Mouse (Mus musculus) heart, postnatal 10 days (tissue): ENCODE results near the gene 1700001C19Rik. TPM values are rescaled to one million over a fixed set of nuclear protein-coding genes. Genes with fewer than 3 reads are reported as not detected.

Experiments
- DNase-seq, 2 experiments: peaks; one replicate each; pipeline ENCODE4 v3.0.0; 2021
- intact Hi-C: fragments of 180-260 bp; cut with DNase I; formaldehyde crosslinking; loops from one replicate; pipeline ENCODE4 v1.15.1; 2025
- total RNA-seq, 2 experiments: library from RNA; stranded (reverse); gene quantifications; 2 replicates each; pipeline ENCODE4 v1.2.3; 2021

1700001C19Rik gene
- total RNA-seq, 2 experiments from 2014 or later: not detected

DNA sequence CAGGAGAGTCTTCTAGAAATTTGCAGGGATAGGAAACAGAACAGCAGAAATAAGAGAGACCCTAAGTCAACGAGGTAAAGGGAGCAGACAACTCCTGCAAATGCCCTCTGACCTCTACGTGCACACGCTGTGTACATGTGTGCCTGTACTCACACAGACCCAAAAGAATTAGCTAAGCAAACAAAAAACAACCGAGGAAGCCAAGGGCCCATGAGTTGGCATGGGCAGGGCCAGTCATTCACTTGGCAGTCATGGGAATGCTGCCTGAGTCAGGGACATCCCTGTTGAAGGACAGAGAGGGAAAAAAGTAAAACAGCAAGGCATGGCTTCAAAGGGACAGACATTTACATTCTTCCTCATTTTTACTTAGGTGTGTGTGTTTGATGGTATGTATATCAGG is 53.9 kb downstream of the 1700001C19Rik start:
- intact Hi-C loops: no loop called here
- DNase-seq: no peak

DNA sequence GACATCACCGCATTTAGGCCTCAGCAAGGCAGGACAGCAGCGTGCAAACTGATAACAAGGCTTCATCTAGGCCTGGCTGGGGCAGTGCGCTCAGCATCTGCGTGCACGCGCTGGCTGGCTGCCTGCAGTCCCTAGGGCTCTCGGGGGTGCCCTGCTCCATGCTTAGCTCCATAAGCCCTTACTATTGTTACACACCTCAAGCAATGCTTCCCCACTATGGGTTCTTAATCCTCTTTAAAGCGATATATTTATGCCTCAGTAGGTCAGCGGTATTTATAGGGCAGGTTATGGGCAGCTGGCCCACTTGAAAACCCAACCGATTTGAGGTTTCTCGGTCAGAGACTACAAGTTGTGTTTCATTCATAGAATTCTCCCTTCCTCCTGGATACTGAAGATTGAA is 55.3 kb downstream of the 1700001C19Rik start:
- no peak for DNase-seq
- intact Hi-C loops: no loop called here

DNA sequence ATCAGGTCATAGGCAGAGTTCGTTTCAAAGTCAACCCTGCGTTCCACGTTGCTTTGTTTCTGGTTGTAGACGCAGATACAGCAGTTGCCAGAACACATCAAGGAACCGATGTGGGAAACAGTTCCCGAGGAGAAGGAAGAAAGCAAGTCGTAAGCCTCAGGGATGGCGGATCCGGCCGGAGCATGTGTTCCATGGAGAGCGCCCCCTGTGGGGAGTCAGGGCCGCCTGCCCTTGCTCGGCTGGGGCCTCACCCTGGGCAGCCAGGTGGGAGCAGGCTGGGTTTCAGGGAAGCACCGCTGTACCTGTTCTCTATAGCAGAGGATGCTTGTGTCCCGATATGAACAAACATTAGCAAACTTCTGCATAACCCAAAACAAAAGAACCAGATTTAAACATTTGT is 59.0 kb downstream of the 1700001C19Rik start:
- intact Hi-C loops: no loop called here
- no peak for DNase-seq

DNA sequence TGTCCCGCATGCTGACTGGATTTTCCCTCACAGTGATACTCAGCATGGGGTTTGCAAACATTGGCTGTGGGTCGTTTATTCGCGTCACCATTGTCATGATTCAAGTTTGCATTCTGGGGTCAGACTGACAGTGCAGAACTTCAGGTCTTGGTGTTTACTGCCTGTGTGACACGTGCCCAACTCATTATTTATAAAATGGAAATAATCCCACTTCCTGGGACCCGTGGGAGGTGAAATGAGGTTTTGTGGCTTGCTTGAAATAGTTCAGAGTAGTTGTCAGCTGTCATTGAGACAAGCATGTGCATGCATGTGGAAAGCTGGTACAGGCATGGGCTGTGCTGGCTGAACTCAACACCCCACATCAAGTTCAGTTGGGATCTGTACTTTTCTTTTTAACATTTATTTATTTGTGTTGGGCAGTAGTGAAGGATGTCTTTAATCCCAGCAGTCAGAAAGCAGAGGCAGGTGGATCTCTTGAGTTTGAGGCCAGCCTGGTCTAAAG is 60.3 kb downstream of the 1700001C19Rik start:
- intact Hi-C loops: no loop called here
- no peak for DNase-seq

DNA sequence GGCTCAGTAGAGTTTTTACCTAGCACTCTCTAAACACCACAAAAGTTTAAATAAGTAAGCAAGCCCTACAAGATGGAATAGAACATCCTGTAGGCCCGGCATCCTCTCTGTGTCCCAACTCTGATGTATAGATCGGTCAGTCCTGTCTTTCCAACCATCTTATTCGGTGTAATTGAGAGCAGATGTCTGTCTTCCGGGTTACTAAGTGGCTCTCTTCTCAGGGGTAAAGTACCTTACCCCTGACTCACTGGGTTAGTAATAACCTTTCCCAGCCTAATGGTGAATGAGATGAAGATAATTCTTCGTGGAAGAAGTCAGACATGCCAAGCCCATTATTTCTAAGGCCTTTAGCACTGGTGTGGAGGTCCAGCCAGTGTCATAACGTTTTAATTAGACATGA is 63.2 kb downstream of the 1700001C19Rik start:
- intact Hi-C loops: loop anchor here (5.0 kb wide), 2 partner anchors 108 to 238 kb away; partner anchors contain the start of genes Bysl, Gm20517 and Med20

DNA sequence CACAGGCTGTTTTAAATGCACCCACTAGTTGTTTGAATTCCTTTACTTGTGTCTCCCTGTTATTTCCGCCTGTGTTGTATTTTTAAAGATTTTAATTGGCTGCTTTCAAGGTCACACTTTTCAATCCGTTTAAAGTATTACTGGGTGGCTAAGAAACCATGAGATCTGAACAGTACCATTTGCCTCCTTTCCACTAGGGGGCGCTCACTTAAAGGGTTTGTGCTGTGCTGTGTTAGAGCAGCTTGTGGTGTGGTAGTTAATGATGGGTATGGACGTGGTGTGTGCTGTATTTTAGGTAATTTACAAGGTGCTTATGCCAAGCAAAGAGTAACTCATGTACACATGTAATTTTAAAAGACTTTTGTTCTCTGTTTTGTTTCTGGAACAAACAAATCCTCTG is 65.7 kb downstream of the 1700001C19Rik start:
- intact Hi-C loops: loop anchor here (5.0 kb wide), 2 partner anchors 111 to 241 kb away; partner anchors contain the start of genes Bysl, Gm20517 and Med20
- peak; percentile 59 to 81 for DNase-seq

More for the DNA sequence above, 63.2 kb downstream of the 1700001C19Rik start:
- no peak for DNase-seq

DNA sequence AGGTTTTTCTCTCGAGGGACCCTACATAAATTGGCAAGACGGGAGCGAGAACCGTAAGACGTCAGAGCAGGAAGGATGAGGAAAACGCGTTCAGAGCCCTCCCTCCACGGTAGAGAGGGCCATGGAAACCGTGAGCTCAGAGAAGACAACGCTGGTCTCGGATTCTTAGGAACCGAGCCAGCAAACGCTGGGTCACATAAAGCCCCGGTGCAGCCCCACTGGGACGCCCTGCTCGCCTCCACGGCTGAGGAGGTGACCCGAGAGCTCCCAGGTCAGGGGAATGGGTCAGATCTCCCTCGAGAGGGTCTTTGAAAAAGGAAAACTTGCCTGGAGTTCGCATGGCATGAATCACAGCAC is 68.1 kb downstream of the 1700001C19Rik start:
- no peak for DNase-seq
- intact Hi-C loops: no loop called here

DNA sequence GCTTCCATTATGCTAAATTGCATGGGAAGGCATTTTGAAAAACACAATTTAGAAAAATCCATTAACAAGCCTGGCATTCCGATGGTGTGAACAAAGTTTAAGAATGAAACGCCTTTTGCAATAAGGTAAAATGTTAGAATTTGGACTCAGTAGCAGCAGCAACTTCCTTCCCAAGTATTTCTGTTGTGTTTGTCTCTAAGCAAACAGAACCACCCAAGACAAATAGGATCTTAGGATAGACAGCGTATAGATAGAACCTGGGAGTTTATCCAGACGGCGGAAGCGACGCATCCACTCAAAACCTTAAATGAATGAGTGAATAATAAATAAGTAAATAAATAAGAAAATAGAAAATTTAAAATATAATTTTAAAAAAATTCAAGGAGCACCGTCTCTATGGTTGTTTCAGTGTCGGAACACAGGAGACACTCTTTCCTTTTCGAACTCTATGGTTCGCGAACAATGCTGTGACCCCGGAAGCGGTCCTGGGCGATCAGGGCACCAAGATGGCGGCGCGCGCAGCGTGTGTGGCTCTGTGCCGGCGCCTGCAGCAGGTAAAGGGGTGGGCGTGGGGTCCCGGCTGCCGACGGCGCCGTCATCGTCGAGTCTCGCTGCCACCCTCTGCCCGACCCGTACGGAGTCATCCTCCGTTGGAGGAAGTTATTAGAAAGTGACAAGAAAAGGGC is 68.6 kb downstream of the 1700001C19Rik start, which contains the start of gene Mrps10:
Mrps10 (plus strand) TSS at position 487 of the 686 bp plus-strand sequence.
- intact Hi-C loops: no loop called here
- DNase-seq: peak; percentile 90 to 91

Other genes starting within 250 kb of the 1700001C19Rik start
- gene Mrps10, start 68.5 kb downstream of the 1700001C19Rik start, total RNA-seq: 10 to 100 TPM; 26.8 to 28.3 TPM
- gene Guca1b, start 52.0 kb downstream of the 1700001C19Rik start, total RNA-seq: under 1 TPM in 1 of 2 experiments, not detected in 1; 0.30 TPM
- gene Guca1a, start 36.8 kb downstream of the 1700001C19Rik start, total RNA-seq: under 1 TPM; 0.52 to 0.81 TPM
- 1 to 10 TPM; 1.5 to 2.0 TPM for gene AI661453, start 761 bp downstream of the 1700001C19Rik start, total RNA-seq
- gene Taf8, start 64.9 kb upstream of the 1700001C19Rik start, total RNA-seq: 10 to 100 TPM; 14.0 to 15.5 TPM
- 100 to 1,000 TPM; 119 to 132 TPM for gene Ccnd3, start 67.7 kb upstream of the 1700001C19Rik start, total RNA-seq
- gene Bysl, start 174.1 kb upstream of the 1700001C19Rik start, total RNA-seq: 10 to 100 TPM; 17.2 to 19.0 TPM
- gene Med20, start 174.2 kb upstream of the 1700001C19Rik start, total RNA-seq: 10 to 100 TPM; 21.9 to 23.0 TPM
- 1 to 10 TPM; 3.0 to 3.5 TPM for gene Gm20517, start 174.2 kb upstream of the 1700001C19Rik start, total RNA-seq
- 1 to 10 TPM; 5.4 to 5.5 TPM for gene Usp49, start 193.3 kb upstream of the 1700001C19Rik start, total RNA-seq